Mouse (Mus musculus) urinary bladder, adult 18-20 months (tissue): ENCODE data around the gene Sult2a4.
"Not testable (repeated sequence)": the region's sequence is repeated elsewhere in the genome, so short reads cannot be mapped to it uniquely, and the experiment has no call there.

ENCODE experiments used
- DNase-seq, 2 experiments: peaks; one replicate each; pipeline ENCODE4 v3.0.0; 2022; ENCODE audit warnings: low spot score in 2 of 2, mixed read lengths in 2 of 2

Gene Sult2a4

GRCm38 (mm10) chr7:13989507-13989906 is at the start of gene Sult2a4:
Gene Sult2a4 (minus strand): TSS chr7:13989607.
- DNase-seq: not testable (repeated sequence)

- not testable (repeated sequence) for DNase-seq
Observed at GRCm38 (mm10) chr7:14030831-14031230, 41.4 kb upstream of the Sult2a4 start.

GRCm38 (mm10) chr7:14013083-14013482 is 23.7 kb upstream of the Sult2a4 start:
- DNase-seq: no peak

DNA sequence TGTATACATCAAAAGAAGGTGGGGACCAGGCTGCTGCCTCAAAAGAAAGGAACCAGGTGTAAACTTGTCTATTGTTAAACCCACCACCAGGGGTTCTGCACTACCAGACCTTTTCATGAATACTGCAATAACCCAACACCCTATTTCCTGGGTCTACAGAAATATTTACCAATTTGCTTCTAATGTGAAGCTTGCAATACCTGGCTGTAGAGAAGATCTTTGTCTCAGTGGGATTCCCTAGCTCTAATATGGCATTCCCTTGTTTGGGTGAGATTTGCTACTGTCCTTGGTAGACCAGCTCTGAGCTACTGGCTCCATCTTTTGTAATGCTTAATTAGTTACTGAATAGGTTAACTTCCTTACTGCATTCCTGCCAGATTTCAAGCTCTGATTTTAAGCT is 21.3 kb upstream of the Sult2a4 start:
- not testable (repeated sequence) for DNase-seq
